Mouse (Mus musculus) MEL (cell line): ENCODE data around the gene Nat9.

ENCODE experiments used
- CTCF ChIP-seq, 3 experiments: IDR thresholded peaks in 2 of 3; conservative IDR thresholded peaks in 1 of 3; 2 replicates each; pipeline ENCODE4 v1.5.1; 2011 to 2012; ENCODE audit warnings: low read length in 3 of 3, low read depth in 2 of 3, mild to moderate bottlenecking in 2 of 3, improper control_type of control experiment in 1 of 3, inconsistent platforms in 1 of 3, mixed read lengths in 1 of 3, moderate library complexity in 1 of 3; ENCODE audit not compliant: control insufficient read depth in 1 of 3, insufficient read depth in 1 of 3, poor library complexity in 1 of 3, severe bottlenecking in 1 of 3
- ETS1 ChIP-seq: IDR thresholded peaks from 2 replicates; pipeline ENCODE4 v1.6.1; 2012; ENCODE audit warnings: low read depth, mild to moderate bottlenecking, inconsistent platforms, low read length, improper control_type of control experiment, moderate library complexity
- MAX ChIP-seq: IDR thresholded peaks from 2 replicates; pipeline ENCODE4 v1.6.1; 2011; ENCODE audit warnings: low read length, improper control_type of control experiment
- POLR2A ChIP-seq, 2 experiments: IDR thresholded peaks; 2 replicates each; pipeline ENCODE4 v1.6.1; 2011 to 2012; ENCODE audit warnings: low read length in 2 of 2, mild to moderate bottlenecking in 2 of 2, control low read depth in 1 of 2, improper control_type of control experiment in 1 of 2, low read depth in 1 of 2, moderate library complexity in 1 of 2; ENCODE audit not compliant: control insufficient read depth in 1 of 2, insufficient read depth in 1 of 2, poor library complexity in 1 of 2
- ZC3H11A ChIP-seq: IDR thresholded peaks from 2 replicates; pipeline ENCODE4 v1.6.1; 2012; ENCODE audit warnings: low read depth, mild to moderate bottlenecking, inconsistent platforms, low read length, improper control_type of control experiment

DNA sequence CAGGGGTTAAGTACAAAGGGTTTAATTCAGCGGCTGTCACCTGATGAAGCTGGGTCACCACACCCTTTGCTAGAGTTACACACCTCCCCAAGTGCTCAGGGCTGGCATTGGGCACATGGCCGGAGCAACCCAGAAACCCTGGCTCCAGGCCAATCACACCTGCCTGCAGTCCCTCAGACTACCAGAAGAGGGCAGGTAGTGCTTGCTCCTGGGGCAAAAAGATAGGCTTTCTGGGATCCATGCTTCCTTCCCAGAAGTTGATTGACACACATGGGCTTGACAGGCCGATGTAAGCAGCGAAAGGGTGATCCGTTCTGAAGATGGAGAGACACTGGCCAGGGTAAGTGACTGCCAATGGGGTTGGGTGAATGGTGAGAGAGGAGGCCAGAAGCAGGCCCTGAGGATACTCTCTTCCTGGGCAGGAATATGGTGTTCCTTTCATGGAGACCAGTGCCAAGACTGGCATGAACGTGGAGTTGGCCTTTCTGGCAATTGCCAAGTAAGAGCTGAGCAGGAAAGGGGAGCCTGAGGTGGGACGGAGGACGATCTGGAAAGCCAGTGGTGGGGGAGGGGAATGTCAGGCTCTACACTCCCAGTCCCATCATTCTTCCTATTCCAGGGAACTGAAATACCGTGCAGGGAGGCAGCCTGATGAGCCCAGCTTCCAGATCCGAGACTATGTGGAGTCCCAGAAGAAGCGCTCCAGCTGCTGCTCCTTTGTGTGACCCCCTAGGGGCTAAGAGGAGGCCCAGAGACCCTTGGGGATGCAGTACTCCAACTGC lies 27.5 kb downstream of the Nat9 start:
- TF ChIP-seq POLR2A (IDR thresholded peaks at IDR 0.05; ENCODE audit: control insufficient read depth in 1 of 2, insufficient read depth in 1 of 2, low read depth in 1 of 2, low read length in 2 of 2, poor library complexity in 1 of 2) (no peak), MAX (peak; percentile 70; the same call in 1 of the 2 replicates), CTCF (IDR thresholded peaks at IDR 0.05 in 2 of 3, conservative IDR thresholded peaks at IDR 0.05 in 1 of 3; ENCODE audit: control insufficient read depth in 1 of 3, insufficient read depth in 1 of 3, low read depth in 2 of 3, low read length in 3 of 3, poor library complexity in 1 of 3, severe bottlenecking in 1 of 3) (peak; percentile 76 to 80 (median 77)), ETS1 (no peak), ZC3H11A (peak; percentile 24; the same call in 1 of the 2 replicates)
